Mouse (Mus musculus) liver, postnatal 0 days (tissue): ENCODE measurements around the gene Srsf4.

Experiments used
- CTCF ChIP-seq: sonication (generic); IDR thresholded peaks from 2 replicates; pipeline ENCODE4 v1.5.1; 2016; ENCODE audit warnings: antibody characterized with exemption, low read depth
- EP300 ChIP-seq: IDR thresholded peaks from 2 replicates; pipeline ENCODE4 v1.6.1; 2016; ENCODE audit warnings: antibody characterized with exemption, low read depth, mild to moderate bottlenecking

DNA sequence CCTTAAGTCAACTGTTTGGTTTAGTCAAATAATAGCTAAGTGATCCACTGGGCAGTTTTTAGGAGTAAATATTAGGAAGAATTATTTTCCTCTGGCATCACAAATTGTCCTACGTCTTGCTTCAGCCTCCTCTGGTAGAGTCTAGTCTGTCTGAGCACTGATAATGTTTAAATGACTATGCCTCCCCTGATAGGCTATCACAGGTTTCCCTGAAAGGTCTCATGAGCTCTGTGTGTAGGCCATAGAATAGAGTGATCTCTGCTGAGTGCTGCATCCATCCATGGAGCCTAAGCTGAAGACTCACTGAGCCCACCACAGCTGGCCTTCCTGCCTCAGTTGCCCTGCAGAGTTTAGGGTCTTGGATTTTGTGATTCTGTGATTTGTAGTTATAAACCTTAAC, 15.1 kb downstream of the Srsf4 start:
- TF ChIP-seq EP300 (no peak), CTCF (no peak)
